Mouse (Mus musculus) adrenal gland, adult 2 months (tissue): ENCODE data around the gene Phtf1. TPM values are rescaled to one million over a fixed set of nuclear protein-coding genes. Genes with fewer than 3 reads are reported as not detected.

Experiments
- DNase-seq: peaks from one replicate; pipeline ENCODE4 v3.0.0; 2021
- polyA plus RNA-seq: library from polyadenylated mRNA; depleted of rRNA; stranded (reverse); fragments of >200 nt; gene quantifications from 2 replicates; pipeline ENCODE4 v1.2.3, GENCODE M21; 2012; rRNA removed
- total RNA-seq, 2 experiments: library from RNA; stranded (reverse); gene quantifications; 2 replicates each; pipeline ENCODE4 v1.2.3; 2021

The Phtf1 gene
- total and polyA plus RNA-seq, 3 experiments: 13.9 to 21.2 (median 14.4) TPM

GRCm38 (mm10) chr3:104019453-104019852, 51.5 kb downstream of the Phtf1 start:
- no peak for DNase-seq

- no peak for DNase-seq
These were observed 52.2 kb downstream of the Phtf1 start for GRCm38 (mm10) chr3:104020101-104020500.

GRCm38 (mm10) chr3:104026938-104027337, 59.0 kb downstream of the Phtf1 start:
- DNase-seq: no peak

- DNase-seq: no peak
These were observed 64.2 kb downstream of the Phtf1 start for GRCm38 (mm10) chr3:104032086-104032485.

- DNase-seq: no peak
These were observed 64.8 kb downstream of the Phtf1 start for GRCm38 (mm10) chr3:104032747-104033146.

- no peak for DNase-seq
These were observed 91.2 kb downstream of the Phtf1 start for GRCm38 (mm10) chr3:104059001-104059622.

GRCm38 (mm10) chr3:104069395-104069794, 101.5 kb downstream of the Phtf1 start:
- no peak for DNase-seq

Other genes starting within 250 kb of the Phtf1 start
- gene Olfml3, start 230.1 kb upstream of the Phtf1 start, total RNA-seq: 10 to 100 TPM; 20.2 to 21.5 TPM
- gene Olfml3, start 230.1 kb upstream of the Phtf1 start, polyA plus RNA-seq: 15.9 and 16.0 TPM in 2 replicates
- gene Gm10964, start 228.7 kb upstream of the Phtf1 start, total RNA-seq: not detected
- not detected in 2 replicates for gene Gm10964, start 228.7 kb upstream of the Phtf1 start, polyA plus RNA-seq
- gene Hipk1, start 176.5 kb upstream of the Phtf1 start, total RNA-seq: 100 to 1,000 TPM; 131 to 139 TPM
- 83.4 and 88.1 TPM in 2 replicates for gene Hipk1, start 176.5 kb upstream of the Phtf1 start, polyA plus RNA-seq
- 10 to 100 TPM; 17.4 to 20.0 TPM for gene Dclre1b, start 158.7 kb upstream of the Phtf1 start, total RNA-seq
- gene Dclre1b, start 158.7 kb upstream of the Phtf1 start, polyA plus RNA-seq: 13.0 and 17.5 TPM in 2 replicates
- gene Ap4b1, start 158.6 kb upstream of the Phtf1 start, total RNA-seq: 10 to 100 TPM; 13.7 to 23.7 TPM
- 6.7 and 7.2 TPM in 2 replicates for gene Ap4b1, start 158.6 kb upstream of the Phtf1 start, polyA plus RNA-seq
- under 1 TPM; 0.38 to 0.49 TPM for gene Gm43064, start 158.5 kb upstream of the Phtf1 start, total RNA-seq
- not detected in 2 replicates for gene Gm43064, start 158.5 kb upstream of the Phtf1 start, polyA plus RNA-seq
- not detected for gene Bcl2l15, start 135.5 kb upstream of the Phtf1 start, total RNA-seq
- gene Bcl2l15, start 135.5 kb upstream of the Phtf1 start, polyA plus RNA-seq: not detected in 2 replicates
- 1 to 10 TPM; 1.6 to 2.7 TPM for gene Ptpn22, start 108.3 kb upstream of the Phtf1 start, total RNA-seq
- 0.27 and 0.41 TPM in 2 replicates for gene Ptpn22, start 108.3 kb upstream of the Phtf1 start, polyA plus RNA-seq
- 10 to 100 TPM; 14.6 to 18.3 TPM for gene Rsbn1, start 54.0 kb upstream of the Phtf1 start, total RNA-seq
- 5.1 and 6.3 TPM in 2 replicates for gene Rsbn1, start 54.0 kb upstream of the Phtf1 start, polyA plus RNA-seq